Mouse (Mus musculus): ENCODE measurements around the gene Csk.

DNA sequence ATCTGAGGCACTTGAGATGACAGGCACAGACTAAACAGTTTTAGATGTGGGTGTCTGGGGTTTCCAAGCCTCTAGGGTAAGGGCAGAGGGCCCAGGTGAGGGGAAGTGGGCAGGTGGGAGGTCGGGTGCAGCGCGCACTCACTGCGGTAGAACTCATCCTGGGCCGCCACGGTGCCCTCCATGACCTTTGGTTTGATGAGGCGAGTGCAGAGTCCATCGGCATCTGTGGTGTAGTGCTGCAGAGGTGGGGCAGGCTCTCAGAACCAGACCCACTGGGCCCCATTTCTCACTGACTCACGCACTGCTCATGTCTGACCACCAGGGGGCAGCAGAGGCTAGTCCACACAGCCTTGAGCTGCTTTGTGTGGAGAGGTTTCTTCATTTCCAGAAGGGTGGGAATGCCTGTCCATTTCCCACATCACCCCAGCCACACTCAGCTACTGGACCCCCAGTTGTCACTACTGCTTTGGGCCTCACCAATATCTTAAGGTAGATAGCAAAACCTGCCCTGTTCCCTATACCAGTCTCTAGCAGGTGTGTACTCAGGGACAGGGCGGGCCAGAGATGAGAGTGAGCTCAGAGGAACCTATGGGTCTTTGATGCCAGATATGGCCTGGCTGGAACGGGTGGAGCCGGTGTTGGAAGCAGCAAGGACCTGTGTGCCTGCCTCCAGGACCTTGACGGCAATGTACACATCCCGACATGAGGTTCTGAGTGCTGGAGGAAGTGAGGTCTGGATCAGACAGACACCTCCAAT is 24.1 kb downstream of the Csk start:
- TF ChIP-seq CTCF (IDR thresholded peaks at IDR 0.05; ENCODE audit: extremely low read depth, insufficient read depth, low read length) (peak; percentile 95), POLR2A (IDR thresholded peaks at IDR 0.05; ENCODE audit: extremely low read depth, insufficient read depth, low read length) (no peak)
